Mouse (Mus musculus) cerebellum, postnatal 25 days (tissue): ENCODE data around the gene Klk6.
A peak's percentile ranks its signal among the peaks of the same experiment; 100 is the strongest.

Source experiments
- DNase-seq, 2 experiments: peaks; one replicate each; pipeline ENCODE4 v3.0.0; 2021; ENCODE audit warnings: mixed read lengths in 2 of 2

The Klk6 gene

GRCm38 (mm10) chr7:43826056-43826455 is 1.8 kb downstream of the Klk6 start:
- no peak for DNase-seq

- no peak for DNase-seq
Observed at GRCm38 (mm10) chr7:43827706-43828105, 3.4 kb downstream of the Klk6 start.

- DNase-seq = no peak
Observed at GRCm38 (mm10) chr7:43829006-43829405, 4.7 kb downstream of the Klk6 start.

- no peak for DNase-seq
Observed at GRCm38 (mm10) chr7:43841701-43842100, 17.4 kb downstream of the Klk6 start, which contains the start of gene Klk5. Gene Klk5, plus strand, starts transcription at chr7:43841971.

- no peak for DNase-seq
Observed at GRCm38 (mm10) chr7:43843801-43844200, 19.5 kb downstream of the Klk6 start.

GRCm38 (mm10) chr7:43851616-43852015 is 27.3 kb downstream of the Klk6 start:
- DNase-seq = no peak

GRCm38 (mm10) chr7:43854642-43855380 is 30.5 kb downstream of the Klk6 start:
- DNase-seq = no peak

GRCm38 (mm10) chr7:43855709-43856108 is 31.4 kb downstream of the Klk6 start:
- DNase-seq = no peak

GRCm38 (mm10) chr7:43856307-43856706 is 32.0 kb downstream of the Klk6 start:
- no peak for DNase-seq

GRCm38 (mm10) chr7:43857501-43857900 is 33.2 kb downstream of the Klk6 start:
- DNase-seq = no peak

GRCm38 (mm10) chr7:43860411-43860810 is 36.1 kb downstream of the Klk6 start:
- no peak for DNase-seq

- DNase-seq = peak; percentile 35 to 71
Observed at GRCm38 (mm10) chr7:43873237-43873636, 48.9 kb downstream of the Klk6 start.

GRCm38 (mm10) chr7:43873674-43874073 is 49.4 kb downstream of the Klk6 start:
- DNase-seq = no peak

- DNase-seq = no peak
Observed at GRCm38 (mm10) chr7:43874868-43875375, 50.6 kb downstream of the Klk6 start.

- no peak for DNase-seq
Observed at GRCm38 (mm10) chr7:43876444-43876843, 52.1 kb downstream of the Klk6 start.

- no peak for DNase-seq
Observed at GRCm38 (mm10) chr7:43878281-43878680, 54.0 kb downstream of the Klk6 start.

GRCm38 (mm10) chr7:43880912-43881311 is 56.6 kb downstream of the Klk6 start, which contains the start of gene Klk4:
Gene Klk4, plus strand, starts transcription at chr7:43881160.
- no peak for DNase-seq
